12 mouse cellular contexts compared by ENCODE assay signal in the genomic region with DNA sequence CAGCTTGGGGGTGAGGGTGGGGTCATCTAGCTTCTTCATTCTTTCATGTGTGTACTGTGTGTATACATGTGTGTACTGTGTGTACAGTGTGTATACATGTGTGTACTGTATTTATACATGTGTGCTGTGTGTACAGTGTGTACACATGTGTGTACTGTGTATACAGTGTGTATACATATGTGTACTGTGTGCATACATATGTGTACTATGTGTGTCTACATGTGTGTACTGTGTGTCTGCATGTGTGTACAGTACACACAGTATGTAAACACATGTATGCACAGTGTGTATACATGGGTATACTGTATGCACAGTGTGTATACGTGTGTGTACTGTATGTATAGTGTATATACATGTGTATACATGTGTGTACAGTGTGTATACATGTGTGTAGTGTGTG.
"Had no signal": no experiment of that assay in that cellular context is flagged by ENCODE, and none has a peak within 500 bp of the region (broad histone marks: within the 10 kb centered on the region; RNA-seq: fewer than 3 reads in every experiment).

No protein-coding gene starts in this region.

- H3K9ac ChIP-seq: limb, embryonic 15.5 days; liver, embryonic 12.5 days; lung, embryonic 14.5 days; neural tube, embryonic 15.5 days had no signal

- H3K4me2 ChIP-seq: limb, embryonic 15.5 days; liver, embryonic 12.5 days; lung, embryonic 14.5 days; neural tube, embryonic 15.5 days had no signal

- H3K4me3 ChIP-seq: left cerebral cortex, adult 2 months; limb, embryonic 15.5 days; liver, embryonic 12.5 days; megakaryocyte, embryonic 14.5 days; myocyte; neural tube, embryonic 15.5 days had no signal

- DNase-seq: kidney, postnatal 25 days; lung, embryonic 14.5 days; lung, postnatal 10 days; thymus, postnatal 4 days had no signal

- ATAC-seq: liver, embryonic 12.5 days had no signal

- H3K27ac ChIP-seq: left cerebral cortex, adult 2 months; limb, embryonic 15.5 days; liver, embryonic 12.5 days; macrophage; neural tube, embryonic 15.5 days; stomach, postnatal 0 days had no signal

- H3K4me1 ChIP-seq: limb, embryonic 15.5 days; liver, embryonic 12.5 days had no signal

- H3K27me3 ChIP-seq: limb, embryonic 15.5 days; liver, embryonic 12.5 days; megakaryocyte, embryonic 14.5 days; neural tube, embryonic 15.5 days had no signal

- H3K9me3 ChIP-seq: limb, embryonic 15.5 days; liver, embryonic 12.5 days; megakaryocyte, embryonic 14.5 days; neural tube, embryonic 15.5 days had no signal
